Mouse (Mus musculus): ENCODE data around the gene Rps11.

DNA sequence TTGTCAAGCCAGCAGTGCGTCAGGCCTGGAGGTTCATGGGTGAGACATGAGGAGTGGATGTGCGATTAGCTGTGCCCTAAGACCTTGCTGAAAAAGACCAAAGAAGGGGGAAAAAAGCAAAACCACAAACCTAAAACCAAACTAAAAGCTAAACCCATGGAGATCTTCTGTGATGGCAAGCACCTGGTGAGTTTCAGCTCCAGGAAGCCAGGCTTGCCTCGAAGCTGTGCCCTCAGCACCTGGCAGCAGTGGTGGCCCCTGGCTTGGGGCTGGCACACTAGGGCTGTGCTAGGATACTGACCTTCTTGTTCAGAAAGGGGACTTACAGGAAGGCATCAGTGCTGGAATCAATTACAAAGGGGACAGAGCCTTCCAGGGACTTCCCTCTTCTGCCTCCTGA lies 17.1 kb upstream of the Rps11 start:
- TF ChIP-seq CTCF (IDR thresholded peaks at IDR 0.05; ENCODE audit: extremely low read depth, insufficient read depth, insufficient read length, insufficient replicate concordance) (no peak), POLR2A (IDR thresholded peaks at IDR 0.05; ENCODE audit: low read depth, low read length) (no peak)
